Mouse (Mus musculus): ENCODE data around the gene Zfp768.

- TF ChIP-seq CTCF (IDR thresholded peaks at IDR 0.05; ENCODE audit: borderline replicate concordance, insufficient read depth, low read depth, low read length) (no peak), POLR2A (IDR thresholded peaks at IDR 0.05; ENCODE audit: borderline replicate concordance, insufficient read depth, low read length) (no peak)
Measured at GRCm38 (mm10) chr7:127361449-127361848, 16.1 kb upstream of the Zfp768 start.
